Mouse (Mus musculus) urinary bladder, postnatal 14 days (tissue): Measurements from ENCODE around the gene Kmt5a.
"Not testable (repeated sequence)": the region's sequence is repeated elsewhere in the genome, so short reads cannot be mapped to it uniquely, and the experiment has no call there.

Experiments used
- DNase-seq: peaks from one replicate; pipeline ENCODE4 v3.0.0; 2021; ENCODE audit warnings: low spot score

Kmt5a gene

DNA sequence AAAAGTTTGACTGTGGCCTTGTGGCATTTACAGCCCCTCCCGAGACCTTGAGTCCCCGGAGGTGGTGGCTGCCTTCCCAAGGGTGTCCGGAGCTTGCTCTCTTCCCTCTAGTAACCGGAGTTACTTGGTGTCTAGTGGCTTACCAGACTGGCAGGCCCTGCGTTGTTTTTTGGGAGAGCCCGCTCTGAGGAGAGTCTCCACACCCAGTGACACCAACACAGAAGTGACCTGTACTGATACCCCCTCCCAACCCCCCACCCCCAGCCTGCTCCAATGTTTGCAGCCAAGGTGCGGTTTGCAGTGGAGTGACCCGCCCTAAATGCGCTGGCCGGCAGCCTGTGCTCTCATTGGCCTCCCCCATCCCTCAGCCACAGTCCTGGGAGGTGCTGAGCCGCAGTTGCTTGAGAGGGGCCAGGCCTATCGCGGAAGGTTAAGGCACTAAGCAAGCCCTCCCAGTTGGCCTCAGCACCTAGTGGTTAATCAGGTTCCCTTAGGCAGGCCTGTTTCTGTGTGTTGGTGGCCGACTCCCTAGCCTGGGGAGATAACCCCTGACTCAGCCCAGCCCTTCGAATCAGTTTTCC lies 6.7 kb downstream of the Kmt5a start:
- peak; percentile 80 for DNase-seq

GRCm38 (mm10) chr5:124449494-124449893 lies 9.8 kb downstream of the Kmt5a start:
- DNase-seq, result no peak

DNA sequence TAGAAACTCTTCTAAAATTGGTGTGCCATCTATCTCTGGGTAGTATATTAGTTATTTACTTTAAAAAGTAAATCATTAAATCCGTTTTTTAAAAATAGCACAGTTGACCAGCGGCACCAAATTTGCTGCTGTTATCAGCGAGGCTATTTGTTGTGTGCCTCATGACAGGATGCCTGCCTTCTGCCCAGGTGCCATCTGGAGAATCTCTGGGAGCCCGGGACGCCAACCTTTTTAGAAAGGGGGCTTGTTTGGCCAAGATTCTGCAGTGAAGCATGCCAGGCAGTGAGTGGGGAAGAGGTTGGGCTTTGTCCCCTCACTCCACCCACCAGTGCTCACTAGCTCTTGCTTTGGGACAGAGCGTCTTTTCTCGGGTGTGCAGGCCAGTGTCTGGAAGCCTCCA lies 10.3 kb downstream of the Kmt5a start:
- no peak for DNase-seq

- no peak for DNase-seq
These were observed 11.1 kb downstream of the Kmt5a start for GRCm38 (mm10) chr5:124450641-124451340.

GRCm38 (mm10) chr5:124452494-124453228 lies 12.9 kb downstream of the Kmt5a start:
- DNase-seq, result no peak

- DNase-seq, result no peak
These were observed 13.8 kb downstream of the Kmt5a start for GRCm38 (mm10) chr5:124453339-124454081.

- peak; percentile 37 for DNase-seq
These were observed 14.3 kb downstream of the Kmt5a start for GRCm38 (mm10) chr5:124454082-124454419.

- DNase-seq, result no peak
These were observed 17.0 kb downstream of the Kmt5a start for GRCm38 (mm10) chr5:124456762-124457161.

GRCm38 (mm10) chr5:124460922-124461321 lies 21.2 kb downstream of the Kmt5a start:
- DNase-seq, result not testable (repeated sequence)

- no peak for DNase-seq
These were observed 22.7 kb downstream of the Kmt5a start for GRCm38 (mm10) chr5:124462297-124463025.

DNA sequence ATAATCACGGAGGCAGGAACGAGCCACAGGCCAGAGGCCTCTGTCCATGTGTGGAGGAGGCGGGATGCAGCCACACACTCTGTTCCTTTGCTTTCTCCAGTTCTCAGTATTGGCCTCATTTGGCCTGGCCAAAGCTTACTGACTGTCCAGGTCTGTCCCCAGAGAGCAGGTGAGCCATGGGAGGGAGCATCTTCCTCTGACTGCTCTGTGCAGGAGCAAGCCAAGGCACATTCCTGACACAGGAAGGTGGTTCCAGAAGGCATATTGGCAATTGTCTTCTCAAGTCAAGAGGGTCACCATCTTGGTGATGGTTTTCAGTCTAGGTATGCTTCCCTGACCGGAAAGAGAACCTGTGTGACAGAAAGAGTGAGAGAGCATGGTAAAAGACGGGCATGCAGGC lies 23.7 kb downstream of the Kmt5a start:
- no peak for DNase-seq

DNA sequence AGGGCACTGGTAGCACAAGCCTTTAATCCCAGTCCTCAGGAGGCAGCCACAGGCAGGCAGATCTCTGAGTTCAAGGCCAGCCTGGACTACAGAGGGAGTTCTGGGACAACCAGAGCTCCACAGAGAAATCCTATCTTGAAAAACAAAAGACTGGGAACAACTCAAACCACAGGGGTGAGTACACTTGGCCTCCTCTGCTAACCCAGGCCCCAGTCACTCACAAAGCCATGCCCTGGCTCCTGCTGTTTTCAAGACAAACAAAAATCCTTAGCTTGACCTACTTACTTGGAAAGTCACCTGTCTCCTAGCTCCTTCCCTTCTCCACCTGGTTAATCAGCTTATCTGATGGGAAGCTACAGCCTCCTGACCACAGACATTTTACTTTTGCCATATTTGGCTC lies 25.2 kb downstream of the Kmt5a start:
- no peak for DNase-seq

DNA sequence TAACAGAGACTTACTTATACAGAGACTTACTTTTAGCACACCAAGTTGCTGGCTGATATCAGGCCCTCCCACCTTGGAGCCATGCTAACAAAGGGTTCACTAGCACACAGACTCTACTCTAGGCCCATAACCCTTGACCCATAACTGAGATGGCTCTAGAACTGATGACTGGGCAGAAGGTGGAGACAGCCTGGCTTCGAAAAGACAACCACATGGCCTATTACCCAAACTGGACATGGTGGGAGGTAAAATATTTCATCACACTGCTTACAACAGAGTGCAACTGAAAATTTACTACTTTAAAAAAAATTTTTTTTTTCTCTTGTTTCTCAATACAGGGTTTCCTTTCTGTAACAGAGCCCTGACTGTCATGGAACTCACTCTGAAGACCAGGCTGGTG lies 28.0 kb downstream of the Kmt5a start:
- DNase-seq, result no peak

DNA sequence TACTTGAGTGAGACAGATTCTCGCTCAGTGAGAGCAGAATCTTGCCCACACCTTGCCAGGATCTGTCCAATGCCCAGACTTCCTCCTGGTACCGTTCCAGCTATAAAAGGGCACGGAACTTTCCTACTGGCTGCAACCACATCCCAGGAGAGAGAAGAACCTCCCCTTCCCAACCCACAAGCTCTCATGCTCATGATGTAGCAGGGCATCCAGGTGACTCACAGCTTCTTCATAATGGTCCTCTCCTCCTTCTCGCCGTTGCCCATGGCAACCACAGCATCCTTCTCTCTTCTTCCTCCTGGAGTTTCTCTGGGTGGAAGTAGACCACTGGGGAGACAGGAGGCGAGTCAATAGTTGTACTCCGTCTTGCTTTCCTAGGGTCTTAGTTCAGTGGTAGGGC lies 28.6 kb downstream of the Kmt5a start:
- DNase-seq, result no peak

GRCm38 (mm10) chr5:124469486-124469885 lies 29.8 kb downstream of the Kmt5a start:
- no peak for DNase-seq

DNA sequence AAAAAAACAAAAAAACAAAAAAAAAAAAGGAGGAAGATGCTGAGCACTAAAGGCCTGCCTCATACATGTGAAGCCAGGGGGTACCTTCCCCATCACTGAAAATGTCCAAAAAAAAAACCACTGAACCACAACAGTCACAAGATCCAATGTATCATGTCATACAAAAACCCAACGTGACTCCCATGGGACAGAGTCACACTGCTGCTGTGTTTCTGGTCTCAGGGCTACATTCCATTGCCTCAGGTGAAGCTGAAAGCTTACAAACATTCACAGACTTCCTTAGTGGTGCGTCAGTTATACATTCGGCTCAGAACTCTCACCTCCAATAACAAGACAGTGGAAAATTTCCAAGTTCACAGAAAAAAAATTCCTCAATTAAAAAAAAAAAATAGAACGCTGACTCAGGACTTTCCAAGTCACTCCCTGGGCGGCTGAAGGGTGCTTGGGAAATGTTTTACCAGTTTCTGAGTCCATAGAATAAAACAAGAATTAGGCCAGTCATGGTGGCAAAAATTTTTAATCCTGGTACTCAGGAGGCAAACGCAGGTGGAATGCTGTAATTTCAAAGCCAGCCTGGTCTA lies 31.0 kb downstream of the Kmt5a start:
- DNase-seq, result no peak

- DNase-seq, result no peak
These were observed 39.1 kb downstream of the Kmt5a start for GRCm38 (mm10) chr5:124478873-124479204.

DNA sequence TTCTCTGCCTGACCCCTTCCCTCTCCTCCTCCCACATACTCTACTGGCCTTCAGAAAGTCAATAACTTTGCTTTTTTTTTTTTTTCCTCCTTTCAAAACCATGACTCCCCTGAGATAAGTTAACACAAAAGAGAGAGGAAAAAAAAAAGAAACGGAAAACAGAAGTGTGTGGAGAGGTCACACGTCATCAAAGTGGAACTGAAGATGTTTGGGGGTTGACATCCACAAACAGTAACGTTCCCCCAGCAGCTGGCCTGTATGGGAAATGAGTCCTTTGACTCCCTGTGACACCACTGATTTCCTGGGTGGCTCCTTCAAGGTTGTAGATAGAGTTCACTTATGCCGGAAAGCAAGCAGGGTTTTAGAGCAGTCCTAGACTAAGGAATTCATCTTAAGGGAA lies 40.4 kb downstream of the Kmt5a start:
- DNase-seq, result no peak

DNA sequence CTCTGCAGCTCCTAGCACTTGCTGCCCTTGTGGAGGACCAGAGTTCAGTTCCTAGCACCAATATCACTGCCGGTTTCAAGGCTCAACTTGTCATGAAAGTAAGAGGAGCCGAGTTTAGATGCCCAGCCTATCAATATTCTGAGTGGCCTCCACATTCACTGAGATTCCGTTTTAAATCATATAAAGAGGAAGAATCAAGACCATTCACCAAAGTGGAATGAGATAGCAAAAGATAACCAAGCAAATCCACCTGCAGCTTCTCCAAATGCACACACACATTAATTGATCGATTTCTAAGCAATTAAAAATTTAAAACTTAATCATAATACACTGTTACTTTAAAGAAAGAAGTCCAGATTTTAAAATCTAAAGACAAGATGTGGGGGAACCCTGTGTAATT lies 42.0 kb downstream of the Kmt5a start:
- DNase-seq, result no peak

DNA sequence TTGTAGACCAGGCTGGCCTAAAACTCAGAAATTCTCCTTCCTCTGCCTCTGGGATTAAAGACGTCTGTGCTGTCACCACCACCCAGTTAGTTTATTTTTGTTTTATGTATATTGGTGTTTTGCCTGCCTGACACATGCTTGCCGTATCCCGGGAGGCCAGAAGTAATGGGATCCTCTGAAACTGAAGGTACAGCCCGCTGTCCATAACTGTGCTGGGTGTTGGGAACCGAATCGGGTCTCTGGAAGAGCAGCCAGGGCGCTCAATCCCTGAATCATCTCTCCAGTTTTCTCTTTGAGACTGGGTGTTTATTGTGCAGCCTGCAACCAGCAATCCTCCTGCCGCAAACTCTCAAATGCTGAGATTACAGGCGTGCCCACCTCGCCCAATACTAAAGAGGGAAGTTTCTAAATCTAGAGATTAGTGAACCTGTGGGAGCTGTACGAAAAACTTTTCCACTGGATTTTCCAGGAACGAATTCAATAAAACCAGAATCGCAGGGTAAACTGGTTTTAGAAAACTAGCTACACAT lies 42.8 kb downstream of the Kmt5a start:
- no peak for DNase-seq

DNA sequence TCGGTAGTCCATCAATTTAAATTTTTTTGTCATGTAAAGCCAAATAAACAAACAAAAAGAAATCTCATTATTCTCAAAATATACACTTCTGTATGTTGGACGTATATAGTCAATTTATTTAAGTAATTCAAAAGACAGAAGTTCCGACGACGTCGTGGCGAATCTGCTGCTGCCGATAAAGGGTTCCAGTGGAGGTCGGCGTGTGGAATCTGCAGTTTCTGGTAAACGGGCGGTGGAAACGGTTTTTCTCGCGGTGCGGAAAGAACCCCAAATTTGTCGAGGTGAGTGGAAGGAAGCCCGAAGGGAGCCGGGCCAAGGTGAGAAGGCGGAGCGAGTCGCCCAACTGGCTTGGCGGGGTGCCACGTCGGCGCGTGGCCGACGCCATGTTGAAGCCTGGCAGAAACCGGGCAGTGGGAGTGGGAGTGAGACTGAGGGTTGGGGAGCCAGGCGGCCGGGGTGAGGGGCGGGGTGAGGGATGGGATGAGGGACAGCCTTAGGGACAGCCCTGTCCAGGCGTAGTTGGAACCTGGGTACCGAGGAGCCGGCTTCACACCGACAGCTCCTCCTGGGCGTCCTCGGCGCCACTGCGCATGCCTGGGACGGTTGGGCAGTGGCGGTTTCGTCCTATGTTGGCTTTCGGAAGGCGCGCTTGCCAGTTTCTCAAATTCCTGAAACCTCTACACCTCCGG lies 43.4 kb downstream of the Kmt5a start, which contains the start of gene Snrnp35:
Gene Snrnp35 (plus strand): TSS at position 169 of the 689 bp plus-strand sequence.
- DNase-seq, result peak; percentile 91
